Mouse (Mus musculus): Measurements from ENCODE around the gene Prox1. TPM values are rescaled to one million over a fixed set of nuclear protein-coding genes. Genes with fewer than 3 reads are reported as not detected.

Prox1 gene
- polyA plus RNA-seq, 1 experiment from 2014 or later, result 8.5 TPM

GRCm38 (mm10) chr1:190161288-190161687, 9.2 kb downstream of the Prox1 start:
- H3K4me2 ChIP-seq (replicated peaks; ENCODE audit: low read depth, low read length), result no peak overlapping the region
- H3K9me3 ChIP-seq (ENCODE audit: control insufficient read depth, low read length), result no peaks in the 10 kb centered on the region
- no peaks in the 10 kb centered on the region for H3K36me3 ChIP-seq (ENCODE audit: control insufficient read depth, insufficient read depth, low read length)
- DNase-seq (ENCODE audit: low spot score), result no peak
- ATAC-seq (ENCODE audit: low FRiP score), result no peak
- 73% methylated on average over 18 of the region's 18 CpGs for WGBS
- no peak overlapping the region for H3K27ac ChIP-seq (ENCODE audit: low read depth, low read length)
- no peaks in the 10 kb centered on the region for H3K27me3 ChIP-seq (ENCODE audit: control insufficient read depth, insufficient read depth, low read length)
- H3K9ac ChIP-seq (ENCODE audit: low read depth, low read length), result no peak overlapping the region
- no peak overlapping the region for H3K4me3 ChIP-seq (ENCODE audit: low read depth, low read length)
- 0 out of 2 replicates have a peak, but pooled peaks cover under 1% of the 10 kb centered on the region for H3K4me1 ChIP-seq (replicated peaks; ENCODE audit: control insufficient read depth, insufficient read depth, low read length)

GRCm38 (mm10) chr1:190159457-190159856, 11.1 kb downstream of the Prox1 start:
- H3K27me3 ChIP-seq (ENCODE audit: control insufficient read depth, insufficient read depth, low read length), result no peaks in the 10 kb centered on the region
- H3K4me1 ChIP-seq (replicated peaks; ENCODE audit: control insufficient read depth, insufficient read depth, low read length), result peaks cover 5% of the 10 kb centered on the region
- H3K4me2 ChIP-seq (replicated peaks; ENCODE audit: low read depth, low read length), result no peak overlapping the region
- no peak overlapping the region for H3K27ac ChIP-seq (ENCODE audit: low read depth, low read length)
- H3K4me3 ChIP-seq (ENCODE audit: low read depth, low read length), result no peak overlapping the region
- WGBS, result 49% methylated on average over 11 of the region's 11 CpGs
- H3K9ac ChIP-seq (ENCODE audit: low read depth, low read length), result no peak overlapping the region
- DNase-seq (ENCODE audit: low spot score) (peak; percentile 45), ATAC-seq (ENCODE audit: low FRiP score) (no peak)
- no peaks in the 10 kb centered on the region for H3K36me3 ChIP-seq (ENCODE audit: control insufficient read depth, insufficient read depth, low read length)
- H3K9me3 ChIP-seq (ENCODE audit: control insufficient read depth, low read length), result no peaks in the 10 kb centered on the region

- H3K27me3 ChIP-seq (ENCODE audit: control insufficient read depth, insufficient read depth, low read length), result no peaks in the 10 kb centered on the region
- H3K9me3 ChIP-seq (ENCODE audit: control insufficient read depth, low read length), result no peaks in the 10 kb centered on the region
- ATAC-seq (ENCODE audit: low FRiP score) (no peak), DNase-seq (ENCODE audit: low spot score) (no peak)
- H3K4me1 ChIP-seq (replicated peaks; ENCODE audit: control insufficient read depth, insufficient read depth, low read length), result peaks cover 5% of the 10 kb centered on the region
- H3K4me3 ChIP-seq (ENCODE audit: low read depth, low read length), result no peak overlapping the region
- 26% methylated on average over 8 of the region's 8 CpGs for WGBS
- H3K27ac ChIP-seq (ENCODE audit: low read depth, low read length), result no peak overlapping the region
- H3K9ac ChIP-seq (ENCODE audit: low read depth, low read length), result no peak overlapping the region
- no peak overlapping the region for H3K4me2 ChIP-seq (replicated peaks; ENCODE audit: low read depth, low read length)
- H3K36me3 ChIP-seq (ENCODE audit: control insufficient read depth, insufficient read depth, low read length), result 0 out of 2 replicates have a peak, but pooled peaks cover 3% of the 10 kb centered on the region
Measured at GRCm38 (mm10) chr1:190155751-190156150, 14.8 kb downstream of the Prox1 start.

GRCm38 (mm10) chr1:190155021-190155420, 15.5 kb downstream of the Prox1 start:
- H3K4me2 ChIP-seq (replicated peaks; ENCODE audit: low read depth, low read length), result no peak overlapping the region
- no peak for DNase-seq (ENCODE audit: low spot score)
- H3K27me3 ChIP-seq (ENCODE audit: control insufficient read depth, insufficient read depth, low read length), result no peaks in the 10 kb centered on the region
- H3K4me1 ChIP-seq (replicated peaks; ENCODE audit: control insufficient read depth, insufficient read depth, low read length), result peaks cover 5% of the 10 kb centered on the region
- no peak overlapping the region for H3K9ac ChIP-seq (ENCODE audit: low read depth, low read length)
- no peaks in the 10 kb centered on the region for H3K9me3 ChIP-seq (ENCODE audit: control insufficient read depth, low read length)
- no peak for ATAC-seq (ENCODE audit: low FRiP score)
- no peak overlapping the region for H3K4me3 ChIP-seq (ENCODE audit: low read depth, low read length)
- no peak overlapping the region for H3K27ac ChIP-seq (ENCODE audit: low read depth, low read length)
- H3K36me3 ChIP-seq (ENCODE audit: control insufficient read depth, insufficient read depth, low read length), result 0 out of 2 replicates have a peak, but pooled peaks cover 3% of the 10 kb centered on the region
- WGBS, result 33% methylated on average over 2 of the region's 2 CpGs

- H3K27ac ChIP-seq (ENCODE audit: low read depth, low read length), result no peak overlapping the region
- H3K9ac ChIP-seq (ENCODE audit: low read depth, low read length), result no peak overlapping the region
- no peak overlapping the region for H3K4me3 ChIP-seq (ENCODE audit: low read depth, low read length)
- ATAC-seq (ENCODE audit: low FRiP score) (0 out of 2 replicates have a peak, but pooled peaks have one; percentile 34), DNase-seq (ENCODE audit: low spot score) (peak; percentile 38)
- peaks cover 8% of the 10 kb centered on the region for H3K4me1 ChIP-seq (replicated peaks; ENCODE audit: control insufficient read depth, insufficient read depth, low read length)
- H3K4me2 ChIP-seq (replicated peaks; ENCODE audit: low read depth, low read length), result no peak overlapping the region
- WGBS, result 39% methylated on average over 7 of the region's 7 CpGs
- H3K9me3 ChIP-seq (ENCODE audit: control insufficient read depth, low read length), result no peaks in the 10 kb centered on the region
- H3K27me3 ChIP-seq (ENCODE audit: control insufficient read depth, insufficient read depth, low read length), result no peaks in the 10 kb centered on the region
- 0 out of 2 replicates have a peak, but pooled peaks cover 3% of the 10 kb centered on the region for H3K36me3 ChIP-seq (ENCODE audit: control insufficient read depth, insufficient read depth, low read length)
Measured at GRCm38 (mm10) chr1:190154292-190154691, 16.2 kb downstream of the Prox1 start.

- no peak for DNase-seq (ENCODE audit: low spot score)
- Histone ChIP-seq H3K4me1 (replicated peaks; ENCODE audit: control insufficient read depth, insufficient read depth, low read length) (peaks cover 14% of the 10 kb centered on the region), H3K4me2 (replicated peaks; ENCODE audit: low read depth, low read length) (no peak overlapping the region), H3K9me3 (ENCODE audit: control insufficient read depth, low read length) (no peaks in the 10 kb centered on the region), H3K27me3 (ENCODE audit: control insufficient read depth, insufficient read depth, low read length) (no peaks in the 10 kb centered on the region), H3K27ac (ENCODE audit: low read depth, low read length) (no peak overlapping the region), H3K9ac (ENCODE audit: low read depth, low read length) (no peak overlapping the region), H3K36me3 (ENCODE audit: control insufficient read depth, insufficient read depth, low read length) (0 out of 2 replicates have a peak, but pooled peaks cover 3% of the 10 kb centered on the region), H3K4me3 (ENCODE audit: low read depth, low read length) (no peak overlapping the region)
- 68% methylated on average over 6 of the region's 6 CpGs for WGBS
- no peak for ATAC-seq (ENCODE audit: low FRiP score)
Measured at GRCm38 (mm10) chr1:190152603-190153002, 17.9 kb downstream of the Prox1 start.

- no peaks in the 10 kb centered on the region for H3K9me3 ChIP-seq (ENCODE audit: control insufficient read depth, low read length)
- H3K4me1 ChIP-seq (replicated peaks; ENCODE audit: control insufficient read depth, insufficient read depth, low read length), result peaks cover 9% of the 10 kb centered on the region
- 21% methylated on average over 17 of the region's 17 CpGs for WGBS
- DNase-seq (ENCODE audit: low spot score) (peak; percentile 67), ATAC-seq (ENCODE audit: low FRiP score) (peak; percentile 71; the same call in 1 of the 2 replicates)
- H3K36me3 ChIP-seq (ENCODE audit: control insufficient read depth, insufficient read depth, low read length), result 0 out of 2 replicates have a peak, but pooled peaks cover 3% of the 10 kb centered on the region
- H3K4me3 ChIP-seq (ENCODE audit: low read depth, low read length), result no peak overlapping the region
- H3K27me3 ChIP-seq (ENCODE audit: control insufficient read depth, insufficient read depth, low read length), result no peaks in the 10 kb centered on the region
- no peak overlapping the region for H3K9ac ChIP-seq (ENCODE audit: low read depth, low read length)
- H3K4me2 ChIP-seq (replicated peaks; ENCODE audit: low read depth, low read length), result no peak overlapping the region
- H3K27ac ChIP-seq (ENCODE audit: low read depth, low read length), result peak overlapping the region; percentile 38
Measured at GRCm38 (mm10) chr1:190149233-190149741, 21.2 kb downstream of the Prox1 start.

GRCm38 (mm10) chr1:190148661-190149232, 21.8 kb downstream of the Prox1 start:
- Histone ChIP-seq H3K4me1 (replicated peaks; ENCODE audit: control insufficient read depth, insufficient read depth, low read length) (peaks cover 9% of the 10 kb centered on the region), H3K27me3 (ENCODE audit: control insufficient read depth, insufficient read depth, low read length) (no peaks in the 10 kb centered on the region), H3K4me3 (ENCODE audit: low read depth, low read length) (no peak overlapping the region), H3K36me3 (ENCODE audit: control insufficient read depth, insufficient read depth, low read length) (0 out of 2 replicates have a peak, but pooled peaks cover 3% of the 10 kb centered on the region), H3K4me2 (replicated peaks; ENCODE audit: low read depth, low read length) (no peak overlapping the region), H3K9ac (ENCODE audit: low read depth, low read length) (no peak overlapping the region), H3K27ac (ENCODE audit: low read depth, low read length) (peak overlapping the region; percentile 38), H3K9me3 (ENCODE audit: control insufficient read depth, low read length) (no peaks in the 10 kb centered on the region)
- ATAC-seq (ENCODE audit: low FRiP score) (peak; percentile 41; the same call in 1 of the 2 replicates), DNase-seq (ENCODE audit: low spot score) (peak; percentile 46)
- 18% methylated on average over 12 of the region's 12 CpGs for WGBS

- no peak overlapping the region for H3K4me2 ChIP-seq (replicated peaks; ENCODE audit: low read depth, low read length)
- no peaks in the 10 kb centered on the region for H3K36me3 ChIP-seq (ENCODE audit: control insufficient read depth, insufficient read depth, low read length)
- ATAC-seq (ENCODE audit: low FRiP score) (no peak), DNase-seq (ENCODE audit: low spot score) (no peak)
- peaks cover 9% of the 10 kb centered on the region for H3K4me1 ChIP-seq (replicated peaks; ENCODE audit: control insufficient read depth, insufficient read depth, low read length)
- WGBS, result 80% methylated on average over 6 of the region's 6 CpGs
- no peak overlapping the region for H3K9ac ChIP-seq (ENCODE audit: low read depth, low read length)
- no peak overlapping the region for H3K4me3 ChIP-seq (ENCODE audit: low read depth, low read length)
- 0 out of 2 replicates have a peak overlapping the region, but pooled peaks have one; percentile 25 for H3K27ac ChIP-seq (ENCODE audit: low read depth, low read length)
- no peaks in the 10 kb centered on the region for H3K27me3 ChIP-seq (ENCODE audit: control insufficient read depth, insufficient read depth, low read length)
- H3K9me3 ChIP-seq (ENCODE audit: control insufficient read depth, low read length), result no peaks in the 10 kb centered on the region
Measured at GRCm38 (mm10) chr1:190147816-190148215, 22.7 kb downstream of the Prox1 start.
